Mouse (Mus musculus): ENCODE measurements around the gene Usp35.

GRCm38 (mm10) chr7:97310341-97310635 lies 21.5 kb downstream of the Usp35 start:
- no peak for TF ChIP-seq POLR2A (IDR thresholded peaks at IDR 0.05; ENCODE audit: low read depth, low read length)
- no peak for TF ChIP-seq CTCF (IDR thresholded peaks at IDR 0.05; ENCODE audit: extremely low read depth, insufficient read length, insufficient replicate concordance, low read depth, low read length)

Data from small intestine, adult 2 months (tissue).